In genomic region chr11:60301588-60302208, GRCm38 (mm10) we compare ENCODE assay signal across 8 mouse cellular contexts. TPM values are rescaled to one million over a fixed set of nuclear protein-coding genes. Genes with fewer than 3 reads are reported as not detected.
DNase-seq lines count a peak whose midpoint lies in the region; ATAC-seq lines count a peak whose summit lies in the region.

No protein-coding gene starts in this region.

- 38% methylated on average over 5 of the region's 5 CpGs for WGBS in hindbrain, embryonic 10.5 days
- 27% methylated on average over 5 of the region's 5 CpGs for WGBS in midbrain, embryonic 13.5 days

- H3K27ac ChIP-seq in hindbrain, embryonic 10.5 days = peak overlapping the region; percentile 87
- H3K27ac ChIP-seq in midbrain, embryonic 13.5 days = peak overlapping the region; percentile 75

- no peaks in the 10 kb centered on the region for H3K9me3 ChIP-seq in hindbrain, embryonic 10.5 days
- H3K9me3 ChIP-seq in midbrain, embryonic 13.5 days = no peaks in the 10 kb centered on the region

- peak overlapping the region; percentile 1 for H3K9ac ChIP-seq in midbrain, embryonic 13.5 days (replicated peaks)

- no peak overlapping the region for H3K4me3 ChIP-seq in hindbrain, embryonic 10.5 days
- no peak overlapping the region for H3K4me3 ChIP-seq in midbrain, embryonic 13.5 days (replicated peaks)

- H3K4me2 ChIP-seq in midbrain, embryonic 13.5 days (replicated peaks) = no peak overlapping the region

- H3K27me3 ChIP-seq in hindbrain, embryonic 10.5 days (ENCODE audit: insufficient read depth, poor library complexity, severe bottlenecking) = no peaks in the 10 kb centered on the region
- no peaks in the 10 kb centered on the region for H3K27me3 ChIP-seq in midbrain, embryonic 13.5 days

- intact Hi-C loops in left cerebral cortex, postnatal 14 days (cut with DNase I) = no loop called here

- H3K4me1 ChIP-seq in hindbrain, embryonic 10.5 days (replicated peaks) = peaks cover 31% of the 10 kb centered on the region
- H3K4me1 ChIP-seq in midbrain, embryonic 13.5 days (replicated peaks) = peaks cover 38% of the 10 kb centered on the region

- 0 out of 2 replicates have a peak, but pooled peaks have one; percentile 50 for ATAC-seq in midbrain, embryonic 13.5 days

- DNase-seq in heart, adult 8-10 months (ENCODE audit: low spot score) = peak; percentile 32
- DNase-seq in heart, postnatal 4 days = no peak
- DNase-seq in R1 (ENCODE audit: low read depth, low spot score) = peak; percentile 84
- no peak for DNase-seq in hindbrain, embryonic 10.5 days (ENCODE audit: low spot score)
- DNase-seq in left cerebral cortex, postnatal 14 days (ENCODE audit: low spot score in 2 of 2) = no peak
- DNase-seq in lung, postnatal 14 days = no peak
- no peak for DNase-seq in adrenal gland, adult 18-20 months (ENCODE audit: low spot score in 2 of 2)

- no peaks in the 10 kb centered on the region for H3K36me3 ChIP-seq in hindbrain, embryonic 10.5 days
- H3K36me3 ChIP-seq in midbrain, embryonic 13.5 days = no peaks in the 10 kb centered on the region

RNA-seq across cellular contexts. Expression of gene Tom1l2, which starts 51.0 kb away (rescaled TPM):
- total RNA-seq in heart, adult 8-10 months (2022) = 100 to 1,000 TPM; 121 to 134 (median 127) TPM
- 10 to 100 TPM; 83.2 to 85.0 TPM for total RNA-seq in heart, postnatal 4 days (2021)
- 21.6 and 30.7 TPM in 2 replicates for polyA plus RNA-seq in hindbrain, embryonic 10.5 days (2016; fragmentation: Nextera tagmentation; extraction: Ambion mirVana)
- polyA plus RNA-seq in midbrain, embryonic 13.5 days (2015; fragmentation: Nextera tagmentation; extraction: Ambion mirVana) = 47.8 and 50.1 TPM in 2 replicates
- 100 to 1,000 TPM; 163 to 172 TPM for total RNA-seq in left cerebral cortex, postnatal 14 days (2021)
- 10 to 100 TPM; 63.0 to 80.7 TPM for total RNA-seq in adrenal gland, adult 18-20 months (2021)

RNA-seq across cellular contexts. Expression of gene Drc3, which starts 51.4 kb away (rescaled TPM):
- total RNA-seq in heart, adult 8-10 months (2022) = 1 to 10 TPM; 2.3 to 3.4 (median 2.7) TPM
- 1 to 10 TPM; 1.8 to 2.4 TPM for total RNA-seq in heart, postnatal 4 days (2021)
- 2.8 and 6.0 TPM in 2 replicates for polyA plus RNA-seq in hindbrain, embryonic 10.5 days (2016; fragmentation: Nextera tagmentation; extraction: Ambion mirVana)
- polyA plus RNA-seq in midbrain, embryonic 13.5 days (2015; fragmentation: Nextera tagmentation; extraction: Ambion mirVana) = 4.3 and 5.1 TPM in 2 replicates
- total RNA-seq in left cerebral cortex, postnatal 14 days (2021) = 10 to 100 TPM; 11.7 to 13.6 TPM
- total RNA-seq in adrenal gland, adult 18-20 months (2021) = 1 to 10 TPM in 1 of 2 experiments, under 1 TPM in 1; 0.73 to 1.6 TPM

Comparison
In these comparisons a context has a peak if more than half of its experiments do, and no peak if none do; other contexts are left out.
1. DNase-seq: peak in heart, adult 8-10 months (single experiment) and R1 (single experiment); none in heart, postnatal 4 days (single experiment), hindbrain, embryonic 10.5 days (single experiment), left cerebral cortex, postnatal 14 days (0 of 2), lung, postnatal 14 days (single experiment) and adrenal gland, adult 18-20 months (0 of 2).